Comparison of ENCODE assay signal across 9 mouse cellular contexts in the genomic region with DNA sequence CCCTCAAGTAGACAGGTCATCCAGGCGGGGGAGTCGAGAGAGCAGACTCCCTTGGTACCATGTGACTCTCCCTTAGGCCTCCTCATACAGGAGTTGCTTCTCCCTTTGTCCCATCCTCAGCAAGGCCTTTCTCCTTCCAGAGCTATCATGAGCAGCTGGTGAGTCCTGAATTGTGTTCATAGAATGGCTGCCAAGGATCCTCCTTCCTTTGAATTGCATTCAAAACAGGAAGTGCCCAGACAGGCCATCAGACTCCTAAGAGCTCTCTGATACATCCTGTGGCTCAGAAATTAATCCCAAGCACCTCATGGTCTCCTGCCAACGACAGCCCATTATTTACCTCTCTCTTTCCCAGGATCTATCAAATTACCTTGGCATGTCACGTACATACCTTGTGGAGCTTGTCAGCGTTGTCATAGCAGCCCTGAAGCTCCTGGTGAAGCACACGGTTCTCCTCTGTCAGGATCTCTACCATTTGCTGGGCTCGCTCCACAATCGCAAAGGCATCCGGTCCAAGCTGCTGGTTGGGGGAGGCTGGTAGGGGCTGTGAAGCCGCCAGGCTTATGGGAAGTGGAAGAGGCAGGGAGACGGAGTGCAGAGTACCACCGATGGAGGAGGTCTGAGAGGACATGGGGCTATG.
A peak's percentile ranks its signal among the peaks of the same experiment; 100 is the strongest.
DNase-seq lines count a peak whose midpoint lies in the region; ATAC-seq lines count a peak whose summit lies in the region.
"Had no signal": no experiment of that assay in that cellular context is flagged by ENCODE, and none has a peak within 500 bp of the region (broad histone marks: within the 10 kb centered on the region; RNA-seq: fewer than 3 reads in every experiment).

No protein-coding gene starts in this region.

- no peaks in the 10 kb centered on the region for H3K4me1 ChIP-seq in forebrain, embryonic 12.5 days
- H3K4me1 ChIP-seq in forebrain, embryonic 11.5 days (replicated peaks; ENCODE audit: control insufficient read depth, insufficient read depth, low read length): no peaks in the 10 kb centered on the region
- H3K4me1 ChIP-seq in heart, embryonic 15.5 days (replicated peaks): peaks cover 37% of the 10 kb centered on the region
- H3K4me1 ChIP-seq in lung, embryonic 16.5 days (replicated peaks; ENCODE audit: control insufficient read depth, insufficient read depth, low read length): 0 out of 2 replicates have a peak, but pooled peaks cover 2% of the 10 kb centered on the region
- H3K4me1 ChIP-seq: limb, embryonic 15.5 days had no signal

- WGBS in forebrain, embryonic 12.5 days: 84% methylated on average over 12 of the region's 12 CpGs
- 86% methylated on average over 12 of the region's 12 CpGs for WGBS in forebrain, embryonic 11.5 days
- WGBS in heart, embryonic 15.5 days: 63% methylated on average over 12 of the region's 12 CpGs
- WGBS in lung, embryonic 16.5 days: 52% methylated on average over 12 of the region's 12 CpGs

- no peaks in the 10 kb centered on the region for H3K9me3 ChIP-seq in forebrain, embryonic 12.5 days
- no peaks in the 10 kb centered on the region for H3K9me3 ChIP-seq in forebrain, embryonic 11.5 days (ENCODE audit: control insufficient read depth, low read length)
- H3K9me3 ChIP-seq in heart, embryonic 15.5 days (replicated peaks): no peaks in the 10 kb centered on the region
- no peaks in the 10 kb centered on the region for H3K9me3 ChIP-seq in lung, embryonic 16.5 days (ENCODE audit: control insufficient read depth, low read length)
- H3K9me3 ChIP-seq: limb, embryonic 15.5 days had no signal

- H3K4me3 ChIP-seq in forebrain, embryonic 12.5 days (replicated peaks): no peak overlapping the region
- no peak overlapping the region for H3K4me3 ChIP-seq in forebrain, embryonic 11.5 days (ENCODE audit: low read depth, low read length)
- no peak overlapping the region for H3K4me3 ChIP-seq in heart, embryonic 15.5 days
- no peak overlapping the region for H3K4me3 ChIP-seq in lung, embryonic 16.5 days (ENCODE audit: low read length)
- H3K4me3 ChIP-seq: limb, embryonic 15.5 days had no signal

- no peak overlapping the region for H3K4me2 ChIP-seq in forebrain, embryonic 12.5 days
- H3K4me2 ChIP-seq in forebrain, embryonic 11.5 days (ENCODE audit: low read depth, low read length, severe bottlenecking): no peak overlapping the region
- H3K4me2 ChIP-seq in heart, embryonic 15.5 days: no peak overlapping the region
- H3K4me2 ChIP-seq in lung, embryonic 16.5 days (ENCODE audit: low read depth, low read length): no peak overlapping the region
- H3K4me2 ChIP-seq: limb, embryonic 15.5 days had no signal

- DNase-seq in forebrain, embryonic 11.5 days (ENCODE audit: low spot score): no peak
- peak; percentile 15 for DNase-seq in R1 (ENCODE audit: low read depth, low spot score)
- DNase-seq in urinary bladder, postnatal 36 days (ENCODE audit: low spot score in 2 of 2): no peak
- DNase-seq in gastrocnemius, postnatal 10 days: no peak
- DNase-seq in left cerebral cortex, postnatal 36 days (ENCODE audit: low spot score in 2 of 2): no peak

- H3K27ac ChIP-seq in forebrain, embryonic 12.5 days: 0 out of 2 replicates have a peak overlapping the region, but pooled peaks have one; percentile 25
- no peak overlapping the region for H3K27ac ChIP-seq in forebrain, embryonic 11.5 days (ENCODE audit: low read depth, low read length)
- peak overlapping the region; percentile 33; the same call in 1 of the 2 replicates for H3K27ac ChIP-seq in heart, embryonic 15.5 days
- H3K27ac ChIP-seq in lung, embryonic 16.5 days (ENCODE audit: low read length): peak overlapping the region; percentile 65
- H3K27ac ChIP-seq: limb, embryonic 15.5 days had no signal

- H3K9ac ChIP-seq in forebrain, embryonic 12.5 days: no peak overlapping the region
- H3K9ac ChIP-seq in forebrain, embryonic 11.5 days (ENCODE audit: low read length): no peak overlapping the region
- no peak overlapping the region for H3K9ac ChIP-seq in heart, embryonic 15.5 days
- H3K9ac ChIP-seq in lung, embryonic 16.5 days (ENCODE audit: low read length): no peak overlapping the region
- H3K9ac ChIP-seq: limb, embryonic 15.5 days had no signal

- peaks cover 46% of the 10 kb centered on the region for H3K36me3 ChIP-seq in forebrain, embryonic 12.5 days (replicated peaks)
- H3K36me3 ChIP-seq in forebrain, embryonic 11.5 days (ENCODE audit: control insufficient read depth, insufficient read depth, low read length): no peaks in the 10 kb centered on the region
- peaks cover 36% of the 10 kb centered on the region for H3K36me3 ChIP-seq in heart, embryonic 15.5 days
- peaks cover 13% of the 10 kb centered on the region for H3K36me3 ChIP-seq in lung, embryonic 16.5 days (ENCODE audit: control insufficient read depth, insufficient read depth, low read length)

- no peak for ATAC-seq in forebrain, embryonic 12.5 days (ENCODE audit: low FRiP score)
- no peak for ATAC-seq in forebrain, embryonic 11.5 days (replicated peaks; ENCODE audit: low FRiP score)
- ATAC-seq in heart, embryonic 15.5 days (replicated peaks; ENCODE audit: insufficient number of reproducible peaks, insufficient read depth, low FRiP score, low read depth): peak; percentile 44
- peak; percentile 73 for ATAC-seq in lung, embryonic 16.5 days (ENCODE audit: low read depth)

- no peaks in the 10 kb centered on the region for H3K27me3 ChIP-seq in forebrain, embryonic 12.5 days
- H3K27me3 ChIP-seq in forebrain, embryonic 11.5 days (ENCODE audit: control insufficient read depth, insufficient read depth, low read length): no peaks in the 10 kb centered on the region
- H3K27me3 ChIP-seq in heart, embryonic 15.5 days: no peaks in the 10 kb centered on the region
- no peaks in the 10 kb centered on the region for H3K27me3 ChIP-seq in lung, embryonic 16.5 days (ENCODE audit: control insufficient read depth, insufficient read depth, low read depth, low read length)
- H3K27me3 ChIP-seq: limb, embryonic 15.5 days had no signal

- intact Hi-C loops in left cerebral cortex, postnatal 36 days (cut with DNase I): no loop called here

Comparison
In these comparisons a context has a peak if more than half of its experiments do, and no peak if none do; other contexts are left out.
1. ATAC-seq: peak in heart, embryonic 15.5 days (single experiment) and lung, embryonic 16.5 days (single experiment); none in forebrain, embryonic 12.5 days (single experiment) and forebrain, embryonic 11.5 days (single experiment).